Mouse (Mus musculus): ENCODE data around the gene Map3k5. TPM values are rescaled to one million over a fixed set of nuclear protein-coding genes. Genes with fewer than 3 reads are reported as not detected.

Map3k5 gene
- polyA plus RNA-seq, 1 experiment from 2014 or later = 1.2 TPM

- 22% methylated on average over 11 of the region's 11 CpGs for WGBS
- Histone ChIP-seq H3K9ac (ENCODE audit: low read length) (no peak overlapping the region), H3K27ac (ENCODE audit: low read length) (no peak overlapping the region), H3K4me3 (ENCODE audit: low read length) (peak overlapping the region; percentile 31), H3K9me3 (ENCODE audit: control insufficient read depth, low read length) (no peaks in the 10 kb centered on the region), H3K4me1 (replicated peaks; ENCODE audit: control insufficient read depth, insufficient read depth, low read length) (peaks cover 12% of the 10 kb centered on the region), H3K4me2 (ENCODE audit: low read depth, low read length) (peak overlapping the region; percentile 64), H3K27me3 (ENCODE audit: control insufficient read depth, insufficient read depth, low read depth, low read length) (no peaks in the 10 kb centered on the region; the same call in 1 of the 2 replicates), H3K36me3 (ENCODE audit: control insufficient read depth, insufficient read depth, low read length) (no peaks in the 10 kb centered on the region)
- peak; percentile 95 for ATAC-seq (ENCODE audit: low read depth)
Measured at GRCm38 (mm10) chr10:20170605-20171088, 236.4 kb downstream of the Map3k5 start.

GRCm38 (mm10) chr10:20171209-20171608 lies 236.9 kb downstream of the Map3k5 start:
- WGBS = 70% methylated on average over 12 of the region's 12 CpGs
- H3K9ac ChIP-seq (ENCODE audit: low read length) = no peak overlapping the region
- H3K4me2 ChIP-seq (ENCODE audit: low read depth, low read length) = no peak overlapping the region
- no peak overlapping the region for H3K27ac ChIP-seq (ENCODE audit: low read length)
- no peak for ATAC-seq (ENCODE audit: low read depth)
- no peaks in the 10 kb centered on the region for H3K9me3 ChIP-seq (ENCODE audit: control insufficient read depth, low read length)
- no peaks in the 10 kb centered on the region for H3K36me3 ChIP-seq (ENCODE audit: control insufficient read depth, insufficient read depth, low read length)
- H3K4me1 ChIP-seq (replicated peaks; ENCODE audit: control insufficient read depth, insufficient read depth, low read length) = peaks cover 12% of the 10 kb centered on the region
- no peak overlapping the region for H3K4me3 ChIP-seq (ENCODE audit: low read length)
- H3K27me3 ChIP-seq (ENCODE audit: control insufficient read depth, insufficient read depth, low read depth, low read length) = no peaks in the 10 kb centered on the region; the same call in 1 of the 2 replicates

GRCm38 (mm10) chr10:20171756-20172155 lies 237.5 kb downstream of the Map3k5 start:
- no peaks in the 10 kb centered on the region; the same call in 1 of the 2 replicates for H3K27me3 ChIP-seq (ENCODE audit: control insufficient read depth, insufficient read depth, low read depth, low read length)
- H3K36me3 ChIP-seq (ENCODE audit: control insufficient read depth, insufficient read depth, low read length) = no peaks in the 10 kb centered on the region
- no peak overlapping the region for H3K27ac ChIP-seq (ENCODE audit: low read length)
- H3K9ac ChIP-seq (ENCODE audit: low read length) = no peak overlapping the region
- H3K9me3 ChIP-seq (ENCODE audit: control insufficient read depth, low read length) = no peaks in the 10 kb centered on the region
- no peak overlapping the region for H3K4me3 ChIP-seq (ENCODE audit: low read length)
- no peak for ATAC-seq (ENCODE audit: low read depth)
- no peak overlapping the region for H3K4me2 ChIP-seq (ENCODE audit: low read depth, low read length)
- H3K4me1 ChIP-seq (replicated peaks; ENCODE audit: control insufficient read depth, insufficient read depth, low read length) = peaks cover 12% of the 10 kb centered on the region
- WGBS = 34% methylated on average over 4 of the region's 4 CpGs

- Histone ChIP-seq H3K4me1 (replicated peaks; ENCODE audit: control insufficient read depth, insufficient read depth, low read length) (peaks cover 16% of the 10 kb centered on the region), H3K4me2 (ENCODE audit: low read depth, low read length) (no peak overlapping the region), H3K9me3 (ENCODE audit: control insufficient read depth, low read length) (no peaks in the 10 kb centered on the region), H3K4me3 (ENCODE audit: low read length) (no peak overlapping the region), H3K27ac (ENCODE audit: low read length) (no peak overlapping the region), H3K36me3 (ENCODE audit: control insufficient read depth, insufficient read depth, low read length) (no peaks in the 10 kb centered on the region), H3K9ac (ENCODE audit: low read length) (no peak overlapping the region), H3K27me3 (ENCODE audit: control insufficient read depth, insufficient read depth, low read depth, low read length) (no peaks in the 10 kb centered on the region; the same call in 1 of the 2 replicates)
- WGBS = 78% methylated on average over 4 of the region's 4 CpGs
- no peak for ATAC-seq (ENCODE audit: low read depth)
Measured at GRCm38 (mm10) chr10:20173733-20174132, 239.5 kb downstream of the Map3k5 start.

- no peaks in the 10 kb centered on the region; the same call in 1 of the 2 replicates for H3K27me3 ChIP-seq (ENCODE audit: control insufficient read depth, insufficient read depth, low read depth, low read length)
- H3K4me2 ChIP-seq (ENCODE audit: low read depth, low read length) = no peak overlapping the region
- H3K9me3 ChIP-seq (ENCODE audit: control insufficient read depth, low read length) = no peaks in the 10 kb centered on the region
- no peak overlapping the region for H3K9ac ChIP-seq (ENCODE audit: low read length)
- ATAC-seq (ENCODE audit: low read depth) = no peak
- H3K36me3 ChIP-seq (ENCODE audit: control insufficient read depth, insufficient read depth, low read length) = no peaks in the 10 kb centered on the region
- H3K4me3 ChIP-seq (ENCODE audit: low read length) = no peak overlapping the region
- H3K27ac ChIP-seq (ENCODE audit: low read length) = no peak overlapping the region
- H3K4me1 ChIP-seq (replicated peaks; ENCODE audit: control insufficient read depth, insufficient read depth, low read length) = peaks cover 6% of the 10 kb centered on the region
- WGBS = 63% methylated on average over 7 of the region's 7 CpGs
Measured at GRCm38 (mm10) chr10:20176054-20176453, 241.8 kb downstream of the Map3k5 start.

- no peak overlapping the region for H3K27ac ChIP-seq (ENCODE audit: low read length)
Measured at GRCm38 (mm10) chr10:20178807-20179605, 244.7 kb downstream of the Map3k5 start.

GRCm38 (mm10) chr10:20181198-20181597 lies 246.9 kb downstream of the Map3k5 start:
- peaks cover 8% of the 10 kb centered on the region for H3K4me1 ChIP-seq (replicated peaks; ENCODE audit: control insufficient read depth, insufficient read depth, low read length)
- no peaks in the 10 kb centered on the region for H3K9me3 ChIP-seq (ENCODE audit: control insufficient read depth, low read length)
- H3K4me2 ChIP-seq (ENCODE audit: low read depth, low read length) = no peak overlapping the region
- H3K36me3 ChIP-seq (ENCODE audit: control insufficient read depth, insufficient read depth, low read length) = no peaks in the 10 kb centered on the region
- 32% methylated on average over 10 of the region's 10 CpGs for WGBS
- no peak overlapping the region for H3K4me3 ChIP-seq (ENCODE audit: low read length)
- H3K27ac ChIP-seq (ENCODE audit: low read length) = no peak overlapping the region
- no peak overlapping the region for H3K9ac ChIP-seq (ENCODE audit: low read length)
- no peaks in the 10 kb centered on the region for H3K27me3 ChIP-seq (ENCODE audit: control insufficient read depth, insufficient read depth, low read depth, low read length)
- peak; percentile 72; the same call in 1 of the 2 replicates for ATAC-seq (ENCODE audit: low read depth)

More at GRCm38 (mm10) chr10:20178807-20179605, 244.7 kb downstream of the Map3k5 start:
- H3K36me3 ChIP-seq (ENCODE audit: control insufficient read depth, insufficient read depth, low read length) = no peaks in the 10 kb centered on the region
- H3K4me1 ChIP-seq (replicated peaks; ENCODE audit: control insufficient read depth, insufficient read depth, low read length) = peaks cover 8% of the 10 kb centered on the region
- ATAC-seq (ENCODE audit: low read depth) = peak; percentile 61
- H3K27me3 ChIP-seq (ENCODE audit: control insufficient read depth, insufficient read depth, low read depth, low read length) = no peaks in the 10 kb centered on the region
- no peaks in the 10 kb centered on the region for H3K9me3 ChIP-seq (ENCODE audit: control insufficient read depth, low read length)
- WGBS = 27% methylated on average over 12 of the region's 12 CpGs
- no peak overlapping the region for H3K9ac ChIP-seq (ENCODE audit: low read length)
- H3K4me2 ChIP-seq (ENCODE audit: low read depth, low read length) = no peak overlapping the region
- H3K4me3 ChIP-seq (ENCODE audit: low read length) = no peak overlapping the region

GRCm38 (mm10) chr10:20181680-20182399 lies 247.6 kb downstream of the Map3k5 start:
- Histone ChIP-seq H3K9me3 (ENCODE audit: control insufficient read depth, low read length) (no peaks in the 10 kb centered on the region), H3K27ac (ENCODE audit: low read length) (no peak overlapping the region), H3K36me3 (ENCODE audit: control insufficient read depth, insufficient read depth, low read length) (no peaks in the 10 kb centered on the region), H3K4me1 (replicated peaks; ENCODE audit: control insufficient read depth, insufficient read depth, low read length) (peaks cover 8% of the 10 kb centered on the region), H3K27me3 (ENCODE audit: control insufficient read depth, insufficient read depth, low read depth, low read length) (no peaks in the 10 kb centered on the region), H3K4me3 (ENCODE audit: low read length) (no peak overlapping the region), H3K4me2 (ENCODE audit: low read depth, low read length) (no peak overlapping the region), H3K9ac (ENCODE audit: low read length) (no peak overlapping the region)
- WGBS = 53% methylated on average over 11 of the region's 11 CpGs
- no peak for ATAC-seq (ENCODE audit: low read depth)

- no peak overlapping the region for H3K4me2 ChIP-seq (ENCODE audit: low read depth, low read length)
Measured at GRCm38 (mm10) chr10:20184326-20184725, 250.1 kb downstream of the Map3k5 start.

More at GRCm38 (mm10) chr10:20184326-20184725, 250.1 kb downstream of the Map3k5 start:
- no peak for ATAC-seq (ENCODE audit: low read depth)
- H3K27ac ChIP-seq (ENCODE audit: low read length) = no peak overlapping the region
- no peaks in the 10 kb centered on the region for H3K36me3 ChIP-seq (ENCODE audit: control insufficient read depth, insufficient read depth, low read length)
- H3K4me3 ChIP-seq (ENCODE audit: low read length) = no peak overlapping the region
- H3K4me1 ChIP-seq (replicated peaks; ENCODE audit: control insufficient read depth, insufficient read depth, low read length) = peaks cover 3% of the 10 kb centered on the region; the same call in 1 of the 2 replicates
- H3K9me3 ChIP-seq (ENCODE audit: control insufficient read depth, low read length) = no peaks in the 10 kb centered on the region
- WGBS = 40% methylated on average over 4 of the region's 4 CpGs
- no peaks in the 10 kb centered on the region for H3K27me3 ChIP-seq (ENCODE audit: control insufficient read depth, insufficient read depth, low read depth, low read length)
- H3K9ac ChIP-seq (ENCODE audit: low read length) = no peak overlapping the region

Measured in lung, embryonic 16.5 days (tissue).